Mouse (Mus musculus) frontal cortex, postnatal 36 days (tissue): Measurements from ENCODE around the gene Slc4a2.
"Not testable (repeated sequence)": the region's sequence is repeated elsewhere in the genome, so short reads cannot be mapped to it uniquely, and the experiment has no call there.

ENCODE experiments used
- DNase-seq, 2 experiments: peaks; one replicate each; pipeline ENCODE4 v3.0.0; 2022; ENCODE audit warnings: low spot score in 2 of 2

Gene Slc4a2

GRCm38 (mm10) chr5:24394165-24394894 lies 29.3 kb upstream of the Slc4a2 start:
- DNase-seq, result peak; percentile 95 to 98

DNA sequence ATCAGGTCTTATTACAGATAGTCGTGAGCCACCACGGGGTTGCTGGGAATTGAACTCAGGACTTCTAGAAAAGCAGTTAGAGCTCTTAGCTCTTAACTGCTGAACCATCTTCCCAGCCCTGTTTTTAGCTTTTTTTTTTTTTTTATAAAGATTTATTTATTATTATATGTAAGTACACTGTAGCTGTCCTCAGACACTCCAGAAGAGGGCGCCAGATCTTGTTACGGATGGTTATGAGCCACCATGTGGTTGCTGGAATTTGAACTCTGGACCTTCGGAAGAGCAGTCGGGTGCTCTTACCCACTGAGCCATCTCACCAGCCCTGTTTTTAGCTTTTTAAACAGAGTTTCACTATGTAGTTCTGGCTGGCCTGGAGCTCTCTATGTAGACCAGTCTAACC lies 27.4 kb upstream of the Slc4a2 start:
- DNase-seq, result not testable (repeated sequence)

- no peak for DNase-seq
These were observed 24.0 kb upstream of the Slc4a2 start for GRCm38 (mm10) chr5:24399686-24400085.

GRCm38 (mm10) chr5:24400362-24400761 lies 23.3 kb upstream of the Slc4a2 start:
- DNase-seq, result no peak

DNA sequence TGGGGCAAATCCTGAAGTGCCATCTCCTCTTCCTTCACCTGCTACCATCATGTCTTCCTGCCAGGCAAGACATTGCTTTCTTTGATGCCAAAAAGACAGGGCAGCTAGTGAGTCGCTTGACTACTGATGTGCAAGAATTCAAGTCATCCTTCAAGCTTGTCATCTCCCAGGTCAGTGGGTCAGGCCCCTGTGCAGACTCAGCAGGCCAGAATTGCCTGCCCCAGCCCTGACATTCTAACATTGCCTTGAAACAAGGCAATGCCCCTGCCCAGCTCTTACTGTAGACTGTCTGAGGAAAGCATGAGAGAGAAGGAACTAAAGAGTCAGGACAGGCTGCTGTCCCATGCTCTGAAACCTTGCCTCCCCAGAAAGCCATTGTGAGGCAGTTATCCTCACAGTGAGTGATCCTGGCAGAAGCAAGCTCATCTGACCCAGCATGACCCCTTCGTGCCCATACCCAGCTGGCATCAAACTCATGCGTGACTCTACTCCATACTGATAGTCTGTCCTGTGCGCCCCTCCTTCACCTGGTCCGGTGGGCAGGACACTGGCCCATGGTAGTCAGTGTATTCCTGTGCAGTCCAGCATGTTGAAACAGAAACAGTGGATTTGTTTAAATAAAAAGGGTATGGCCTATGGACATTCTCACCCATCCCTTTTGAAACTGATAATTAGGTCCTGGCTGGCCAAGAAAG lies 22.6 kb upstream of the Slc4a2 start:
- DNase-seq, result no peak

DNA sequence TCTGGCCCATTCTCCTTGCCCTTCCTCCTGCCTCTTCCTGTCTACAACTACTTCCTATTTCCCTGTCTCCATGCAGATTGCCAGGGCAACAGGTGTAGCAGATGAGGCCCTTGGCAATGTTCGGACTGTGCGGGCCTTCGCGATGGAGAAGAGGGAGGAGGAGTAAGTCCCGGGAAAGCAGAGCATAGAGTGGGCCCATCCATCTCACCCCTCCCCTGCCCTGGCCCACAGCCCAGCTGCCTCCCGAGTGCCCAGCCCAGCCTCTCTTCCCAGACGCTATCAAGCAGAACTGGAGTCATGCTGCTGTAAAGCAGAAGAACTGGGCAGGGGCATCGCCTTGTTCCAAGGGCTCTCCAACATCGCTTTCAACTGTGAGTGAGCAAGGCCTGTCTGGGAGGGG lies 21.7 kb upstream of the Slc4a2 start:
- no peak for DNase-seq

DNA sequence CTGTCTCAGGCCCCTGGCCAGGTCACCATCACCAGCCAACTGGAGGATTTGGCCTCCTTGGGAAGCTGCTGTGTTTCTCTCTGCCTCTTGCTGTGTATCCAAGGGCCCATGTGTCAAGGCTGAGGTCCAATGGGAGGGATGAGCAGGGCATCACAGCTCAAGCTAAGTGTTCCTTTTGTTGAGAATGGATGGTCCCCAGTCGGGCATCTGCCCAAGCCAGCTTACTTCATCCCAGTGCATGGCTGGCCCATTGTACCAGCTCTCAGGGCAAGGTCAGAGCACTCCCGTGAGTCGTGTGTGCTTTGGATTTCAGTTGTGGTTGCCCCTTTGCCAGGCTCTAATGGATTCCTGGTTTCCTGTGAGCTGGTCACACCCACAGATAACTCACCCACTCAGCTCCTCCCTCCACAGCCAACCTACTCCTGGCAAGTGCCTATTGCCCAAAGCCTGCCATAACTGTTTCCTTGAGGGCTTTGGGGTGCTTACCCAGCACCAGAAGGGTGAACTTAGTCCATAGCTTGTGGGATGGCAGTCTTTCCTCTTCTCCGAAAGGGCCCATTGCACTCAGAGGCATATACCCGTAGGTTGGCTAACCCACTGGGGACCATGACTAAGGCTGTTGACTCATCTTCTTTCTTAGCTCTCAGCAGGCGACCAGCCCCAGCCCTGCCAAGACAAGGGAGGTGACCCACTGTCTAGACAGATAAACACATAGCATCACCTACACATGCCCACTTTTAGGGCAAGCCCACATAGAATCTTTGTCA lies 18.9 kb upstream of the Slc4a2 start:
- DNase-seq, result no peak

DNA sequence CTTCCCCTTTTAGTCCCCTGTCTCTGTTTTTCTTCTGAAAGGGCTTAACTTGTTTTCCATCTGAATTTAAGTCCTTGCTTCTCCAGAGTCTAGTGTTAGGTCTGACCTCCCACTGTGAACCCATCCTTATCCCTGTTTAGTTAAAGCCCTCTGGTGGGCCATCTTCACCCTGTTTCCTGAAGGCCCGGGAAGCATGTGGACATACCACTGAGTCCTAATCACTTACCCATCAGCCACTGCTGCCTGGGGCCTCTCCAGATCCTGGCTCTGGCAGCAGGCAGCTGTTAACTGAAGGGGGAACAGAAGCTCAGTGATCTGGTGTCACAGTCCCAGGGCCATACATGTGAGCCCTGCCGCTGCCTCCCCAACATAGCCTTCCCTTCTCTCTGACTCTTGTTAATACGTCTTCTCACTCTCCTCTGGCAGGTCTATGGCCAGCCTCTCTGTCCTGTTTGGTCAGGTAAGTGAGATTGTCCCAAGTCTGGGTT lies 18.2 kb upstream of the Slc4a2 start:
- no peak for DNase-seq

GRCm38 (mm10) chr5:24408651-24409050 lies 15.0 kb upstream of the Slc4a2 start:
- DNase-seq, result no peak

DNA sequence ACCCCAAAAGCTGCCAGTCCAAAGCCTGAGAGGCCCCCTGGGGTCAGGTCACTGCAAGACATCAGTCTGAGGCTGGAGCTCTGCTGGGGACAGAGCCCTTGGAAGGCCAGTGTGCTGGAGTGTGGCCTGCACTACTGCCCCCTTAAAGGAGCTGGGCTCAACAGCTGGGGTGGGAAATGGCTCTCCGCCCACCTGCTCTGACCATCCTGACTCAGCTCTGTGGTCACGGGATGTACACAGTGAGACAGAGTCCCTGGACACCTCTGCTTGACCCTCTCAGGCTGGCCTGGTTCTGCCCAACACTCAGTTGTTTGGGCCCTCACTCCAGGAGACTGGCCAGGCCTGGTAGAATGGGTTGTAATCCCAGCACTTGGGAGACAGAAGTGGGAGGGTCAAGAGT lies 14.2 kb upstream of the Slc4a2 start:
- DNase-seq, result no peak

DNA sequence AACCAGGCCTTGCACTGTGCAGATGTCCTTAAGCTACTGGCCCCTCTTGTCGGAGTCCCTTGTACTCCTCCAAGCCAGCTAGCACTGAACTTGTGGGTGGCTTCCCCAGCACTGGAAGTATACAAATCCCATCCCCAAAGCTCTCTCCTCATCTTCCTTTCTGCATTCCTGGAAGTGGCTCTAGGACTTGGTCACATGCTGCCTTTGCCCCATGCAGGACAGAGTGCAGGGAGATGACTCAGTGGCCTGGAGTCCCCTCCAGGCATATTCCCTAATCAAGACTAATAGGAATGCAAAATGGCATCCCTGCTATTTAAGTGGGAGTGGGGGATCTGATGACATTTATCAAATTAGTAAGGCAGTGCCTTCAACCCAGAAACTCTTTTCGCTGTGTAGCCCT lies 11.6 kb upstream of the Slc4a2 start:
- DNase-seq, result no peak

GRCm38 (mm10) chr5:24413042-24413693 lies 10.5 kb upstream of the Slc4a2 start, which contains the start of gene Asic3:
Gene Asic3 (plus strand): TSS chr5:24413392.
- no peak for DNase-seq

- DNase-seq, result no peak
These were observed 9.7 kb upstream of the Slc4a2 start for GRCm38 (mm10) chr5:24413938-24414337.

- DNase-seq, result peak in 1 of 2 experiments; percentile 78
These were observed 7.4 kb upstream of the Slc4a2 start for GRCm38 (mm10) chr5:24416222-24416736.

- DNase-seq, result no peak
These were observed 6.0 kb upstream of the Slc4a2 start for GRCm38 (mm10) chr5:24417587-24417986.

DNA sequence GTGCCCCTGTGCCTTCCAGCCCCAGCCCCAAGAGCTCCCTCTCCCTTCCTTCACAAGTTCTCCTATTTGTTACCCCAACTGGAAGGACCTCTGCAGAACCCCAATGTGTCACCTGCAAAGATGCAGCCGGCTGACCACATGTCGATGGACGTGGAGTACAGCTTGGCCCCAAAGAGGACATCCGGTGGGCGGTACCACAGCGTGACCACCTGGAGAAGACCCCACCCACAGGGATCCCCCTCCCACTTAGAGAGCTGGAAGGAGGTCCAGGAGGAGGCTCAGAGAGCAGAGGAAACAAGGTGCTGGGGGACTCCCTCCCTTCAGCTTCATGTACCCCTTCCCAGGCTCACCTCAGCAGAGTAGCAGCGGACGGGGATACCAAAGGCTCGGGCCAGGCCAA lies 3.3 kb upstream of the Slc4a2 start:
- no peak for DNase-seq

DNA sequence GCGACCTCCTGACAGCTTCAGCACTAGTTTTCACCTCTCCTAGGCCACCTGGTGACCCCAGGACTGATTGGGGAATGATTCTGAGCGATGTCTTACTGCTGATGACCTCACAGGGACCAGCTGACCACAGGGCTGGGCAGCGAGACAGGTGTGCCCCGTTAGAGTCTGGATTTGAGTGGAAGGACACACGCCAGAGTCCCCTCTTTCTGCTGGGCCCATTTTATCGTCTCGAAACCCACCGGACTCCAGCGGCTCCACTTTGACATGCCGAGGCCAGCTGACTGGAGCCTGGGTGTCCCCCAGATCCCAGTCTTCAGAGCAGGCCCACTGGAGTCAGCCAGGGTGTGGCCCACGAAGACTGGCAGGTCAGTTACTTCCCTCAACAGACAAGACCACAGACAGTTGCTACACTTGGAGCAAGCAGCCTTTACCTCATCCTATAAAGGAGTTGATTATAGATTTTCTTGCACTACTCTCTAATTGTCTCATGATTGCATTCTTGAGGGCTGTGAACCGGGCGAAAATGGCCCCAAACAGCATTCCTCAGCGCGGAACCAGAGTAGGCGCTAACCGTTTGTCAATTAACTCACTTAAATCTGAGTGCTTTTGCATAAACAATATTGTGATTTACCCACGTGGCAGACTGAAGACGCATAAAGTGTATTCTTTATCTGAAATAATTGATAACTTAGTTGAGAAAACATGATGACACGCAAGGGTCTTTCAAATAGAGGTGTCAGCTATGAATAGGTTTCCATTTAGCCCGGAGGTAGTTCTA lies 556 bp downstream of the Slc4a2 start:
- DNase-seq, result no peak

GRCm38 (mm10) chr5:24424861-24425411 lies 1.3 kb downstream of the Slc4a2 start:
- DNase-seq, result peak in 1 of 2 experiments; percentile 59

DNA sequence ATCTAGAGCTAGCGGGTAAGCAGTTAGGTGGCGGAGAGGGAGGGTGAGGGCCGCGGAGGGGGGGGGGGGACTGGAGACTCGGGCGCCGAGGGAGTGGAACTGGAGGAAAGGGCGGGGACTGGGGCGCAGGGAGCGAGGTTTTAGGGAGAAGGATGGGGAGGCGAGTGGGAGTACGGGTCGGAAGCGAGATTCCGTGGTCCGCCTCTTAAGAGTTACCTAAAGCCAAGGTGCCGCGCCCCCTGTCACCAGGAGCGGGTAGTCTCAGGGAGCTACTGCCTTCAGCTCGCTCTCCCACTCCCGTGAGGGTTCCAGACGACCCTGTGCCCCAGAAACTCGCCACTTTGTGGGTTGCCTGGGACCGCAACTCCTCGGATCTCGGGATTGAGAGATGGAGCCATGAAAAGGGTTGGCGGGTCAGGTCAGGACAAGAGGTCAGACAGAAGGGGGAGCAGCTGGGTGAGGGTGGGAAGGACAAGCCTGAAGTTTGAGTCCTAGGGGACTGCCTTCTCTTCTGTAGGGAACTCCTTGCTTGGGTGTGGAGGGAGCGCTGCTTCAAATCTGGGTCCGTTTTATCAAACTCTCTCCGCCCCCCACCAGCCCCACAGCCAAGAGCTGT lies 1.9 kb downstream of the Slc4a2 start:
- no peak for DNase-seq

DNA sequence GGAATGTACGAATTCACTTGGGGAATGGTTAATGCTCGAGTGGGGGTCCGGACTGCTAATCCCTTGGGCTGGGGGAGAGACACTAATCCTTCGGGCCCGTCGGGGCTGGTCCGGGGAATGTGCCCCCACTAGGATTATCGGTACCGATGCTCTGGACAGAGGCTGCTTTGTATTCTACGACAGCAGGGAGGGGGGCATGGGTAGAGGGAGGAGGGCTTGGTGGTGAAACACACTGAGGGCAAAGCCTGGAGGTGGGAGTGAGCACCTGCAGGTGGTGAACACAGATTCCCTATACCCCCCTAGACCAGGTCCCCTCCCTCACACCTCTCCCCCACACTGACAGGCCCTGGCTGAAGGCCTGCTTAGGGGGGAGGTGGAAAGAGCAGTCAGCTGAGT lies 2.4 kb downstream of the Slc4a2 start:
- no peak for DNase-seq
